Mouse (Mus musculus) kidney, postnatal 4 days (tissue): ENCODE measurements around the gene St7l.

Experiments used
- DNase-seq, 2 experiments: peaks; one replicate each; pipeline ENCODE4 v3.0.0; 2021; ENCODE audit warnings: mixed read lengths in 2 of 2

St7l gene

DNA sequence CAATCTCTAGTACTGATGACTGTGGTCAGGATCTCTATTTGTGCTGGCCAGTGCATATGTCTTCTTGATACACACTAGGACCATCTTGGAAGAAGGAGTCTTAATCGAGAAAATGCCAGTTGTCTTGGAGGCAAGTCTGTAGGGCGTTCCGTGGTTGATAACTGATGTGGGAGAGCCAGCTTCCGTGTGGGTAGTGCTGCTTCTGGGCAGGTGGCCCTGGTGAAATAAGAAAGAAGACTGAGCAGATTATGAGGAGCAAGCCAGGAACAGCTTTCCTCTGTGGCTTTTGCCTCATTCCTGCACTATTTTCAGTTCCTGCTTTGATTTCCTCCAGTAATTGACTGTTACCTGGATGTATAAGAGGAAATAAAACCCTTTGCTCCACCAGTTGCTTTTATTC is 41.6 kb downstream of the St7l start:
- no peak for DNase-seq

DNA sequence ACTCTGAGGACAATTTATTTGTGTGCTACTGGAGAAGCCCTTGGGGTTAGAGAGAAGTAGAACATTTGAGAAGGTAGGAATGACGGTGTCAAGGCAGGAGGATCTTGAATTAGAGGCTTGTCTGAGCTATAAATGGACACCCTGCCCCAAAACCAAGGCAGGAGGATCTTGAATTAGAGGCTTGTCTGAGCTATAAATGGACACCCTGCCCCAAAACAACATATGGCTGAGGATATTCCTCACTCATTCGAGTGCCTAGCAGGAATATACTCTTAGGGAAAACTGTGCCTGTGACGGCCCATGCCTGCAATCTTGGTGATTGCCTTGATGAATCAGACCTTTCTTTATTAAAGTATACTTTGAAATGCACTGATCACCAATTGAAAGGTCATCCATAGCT is 42.2 kb downstream of the St7l start:
- DNase-seq, result no peak

- no peak for DNase-seq
Observed at GRCm38 (mm10) chr3:104909195-104909594, 45.4 kb downstream of the St7l start.

- no peak for DNase-seq
Observed at GRCm38 (mm10) chr3:104914986-104915385, 51.2 kb downstream of the St7l start.

- no peak for DNase-seq
Observed at GRCm38 (mm10) chr3:104929385-104929784, 65.6 kb downstream of the St7l start.

DNA sequence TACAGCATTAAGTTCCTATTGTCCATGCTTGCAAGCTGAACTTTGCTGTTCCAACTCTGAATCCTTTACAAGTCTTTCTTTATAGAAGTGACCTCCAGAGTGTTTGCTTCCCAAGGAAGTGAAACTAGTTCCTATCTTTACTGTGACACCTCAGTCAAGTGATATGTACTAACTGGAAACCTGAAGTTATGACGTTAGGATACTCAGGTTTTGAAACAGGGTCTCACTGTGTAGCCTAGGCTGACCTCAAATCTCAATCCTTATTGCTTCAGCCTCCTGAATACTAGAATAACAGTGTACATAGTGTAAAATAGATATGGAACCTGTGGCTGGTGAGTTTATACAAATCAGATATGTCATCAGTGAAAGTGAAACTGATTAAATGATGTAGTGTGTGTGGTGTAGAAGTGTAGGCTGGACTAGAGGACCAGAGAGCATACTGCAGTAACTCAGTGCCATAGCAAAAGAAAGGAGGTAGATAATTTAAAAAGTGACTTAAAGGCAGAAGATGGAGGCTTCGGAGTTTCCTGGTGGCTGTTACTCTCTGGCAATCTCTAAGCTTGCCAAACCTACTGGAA is 74.0 kb downstream of the St7l start:
- no peak for DNase-seq

DNA sequence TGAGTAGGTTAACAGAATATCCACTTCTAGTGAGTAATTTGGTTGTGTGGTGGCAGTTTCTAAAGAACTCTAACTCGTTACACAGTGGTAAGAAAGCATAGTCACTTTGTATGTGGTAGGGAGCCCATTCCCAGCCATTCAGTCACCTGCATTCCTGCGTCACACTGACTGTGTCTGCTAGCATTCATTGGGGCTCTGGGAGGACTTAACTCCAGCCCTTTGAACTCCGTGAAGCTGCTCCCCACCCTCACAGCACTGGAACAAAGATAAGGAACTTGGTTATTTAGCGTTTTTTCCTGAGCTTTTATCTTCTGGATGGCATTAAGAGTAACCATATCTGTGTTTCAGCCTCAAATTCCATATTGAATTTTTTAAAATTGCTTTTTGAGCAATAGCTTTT is 74.5 kb downstream of the St7l start:
- DNase-seq, result no peak

DNA sequence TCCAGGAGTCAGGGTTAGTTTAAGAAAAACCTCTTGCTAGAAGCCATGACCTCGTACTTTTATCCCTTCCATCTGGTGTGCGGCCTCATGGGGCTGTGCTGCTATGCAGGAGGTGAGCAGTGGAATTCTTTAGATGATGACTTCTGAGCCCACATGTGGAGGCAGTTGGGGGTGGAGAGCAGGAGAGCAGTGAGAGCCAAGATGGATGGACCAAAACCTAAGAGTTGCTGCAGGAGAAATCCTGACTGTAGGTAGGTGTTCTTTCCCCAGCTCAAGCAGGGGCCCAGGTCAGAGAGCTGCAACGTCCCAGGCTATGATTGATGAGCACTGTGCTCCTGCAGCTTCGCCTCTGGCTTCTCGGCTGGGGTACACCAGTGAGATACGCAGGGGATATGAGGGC is 76.9 kb downstream of the St7l start:
- no peak for DNase-seq

- DNase-seq, result no peak
Observed at GRCm38 (mm10) chr3:104942682-104943081, 78.9 kb downstream of the St7l start.

- DNase-seq, result peak in 1 of 2 experiments; percentile 8
Observed at GRCm38 (mm10) chr3:104943333-104943732, 79.5 kb downstream of the St7l start.

DNA sequence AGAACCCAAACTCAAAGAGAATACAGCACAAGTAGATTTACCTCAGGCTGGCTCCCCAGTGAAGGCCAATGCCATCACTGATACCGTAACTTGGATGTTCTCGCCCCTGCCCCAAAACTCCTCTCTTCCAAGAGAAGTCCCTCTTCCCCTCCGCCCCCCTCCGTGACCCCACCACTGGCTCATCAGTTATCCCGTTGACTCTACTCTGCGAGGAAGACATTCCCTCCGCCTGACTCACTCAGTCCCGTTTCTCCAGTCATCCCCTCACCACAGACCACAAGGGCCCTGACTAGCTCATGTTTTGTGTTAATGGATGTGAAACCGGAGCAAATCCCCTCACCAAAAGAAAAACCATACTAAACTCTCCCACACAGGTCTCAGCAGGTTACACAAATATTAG is 81.1 kb downstream of the St7l start:
- peak in 1 of 2 experiments; percentile 13 for DNase-seq

DNA sequence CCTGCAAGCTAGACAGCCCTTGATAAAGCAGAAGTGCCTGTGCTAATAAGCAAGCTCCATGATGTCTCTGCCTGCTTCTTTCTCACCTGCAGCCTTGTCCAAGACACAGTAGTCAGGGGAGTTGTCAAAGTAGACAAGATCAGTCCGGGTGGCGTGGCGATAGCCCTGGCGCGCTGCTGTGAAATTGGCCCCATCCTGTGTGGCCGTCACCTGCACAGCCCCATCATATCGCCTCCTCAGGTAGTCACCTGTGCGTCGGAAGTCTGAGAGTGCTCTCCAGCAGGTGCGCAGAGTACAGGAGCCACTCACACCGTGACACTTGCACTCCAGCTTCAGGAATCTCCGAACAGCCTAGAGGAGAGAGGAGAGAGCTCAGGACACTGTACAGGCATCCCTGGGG is 87.1 kb downstream of the St7l start:
- DNase-seq, result no peak

GRCm38 (mm10) chr3:104952891-104953670 is 89.3 kb downstream of the St7l start:
- DNase-seq, result no peak

- DNase-seq, result no peak
Observed at GRCm38 (mm10) chr3:104954137-104954536, 90.3 kb downstream of the St7l start.

- no peak for DNase-seq
Observed at GRCm38 (mm10) chr3:104954551-104954950, 90.7 kb downstream of the St7l start.

GRCm38 (mm10) chr3:104956131-104956581 is 92.4 kb downstream of the St7l start:
- DNase-seq, result peak in 1 of 2 experiments; percentile 53

DNA sequence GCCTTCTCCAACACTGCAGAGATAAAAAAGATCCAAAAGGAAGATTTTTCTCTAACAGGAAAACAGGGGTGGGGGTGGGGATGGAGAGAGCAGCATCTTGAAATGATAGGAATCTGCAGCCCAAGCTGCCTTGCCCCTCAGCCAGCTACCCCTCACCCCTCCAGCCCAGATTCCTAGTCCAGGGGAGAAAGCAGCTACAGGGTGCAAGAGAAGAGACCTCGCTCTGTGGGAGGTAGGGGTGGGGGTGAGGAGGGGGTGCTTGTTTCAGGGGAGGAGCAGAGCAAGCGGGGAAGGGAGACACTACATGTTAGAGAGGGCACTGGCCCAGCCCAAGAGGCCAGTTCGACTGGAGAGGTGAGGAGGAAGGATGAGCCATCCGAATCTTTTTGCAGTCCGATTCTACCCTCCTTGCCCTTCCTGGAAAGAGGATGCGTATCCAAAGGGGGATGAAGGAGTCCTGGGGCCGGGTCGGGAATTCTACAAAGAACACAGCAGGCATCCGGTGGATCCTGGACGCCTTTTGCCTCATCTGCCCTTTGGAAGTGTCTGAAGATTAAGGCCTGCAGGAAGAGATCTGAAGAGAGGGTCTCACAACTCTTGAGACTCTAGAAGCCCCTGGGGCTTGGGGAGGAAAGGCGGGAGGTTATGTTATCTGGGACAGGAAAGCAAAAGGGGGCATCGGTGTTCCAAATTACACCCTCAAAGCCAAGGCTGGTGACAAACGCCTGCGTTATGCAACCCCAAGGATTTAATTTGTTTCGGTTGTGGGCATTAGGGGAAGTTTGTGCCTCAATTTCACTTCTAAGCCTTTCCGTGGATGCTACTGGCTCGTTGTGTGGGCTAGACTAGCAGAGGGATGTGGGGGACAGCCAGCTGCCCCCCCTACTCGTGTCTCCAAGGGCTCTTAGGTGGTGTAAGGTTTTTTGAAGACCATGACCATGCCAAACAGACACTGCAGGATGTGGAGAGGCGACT is 96.5 kb downstream of the St7l start:
- no peak for DNase-seq

- DNase-seq, result peak; percentile 52 to 63
Observed at GRCm38 (mm10) chr3:104961066-104962059, 97.6 kb downstream of the St7l start, which contains the start of gene Wnt2b. Gene Wnt2b, minus strand, starts transcription at chr3:104961921.

GRCm38 (mm10) chr3:104962141-104962611 is 98.4 kb downstream of the St7l start:
- peak; percentile 62 to 73 for DNase-seq

DNA sequence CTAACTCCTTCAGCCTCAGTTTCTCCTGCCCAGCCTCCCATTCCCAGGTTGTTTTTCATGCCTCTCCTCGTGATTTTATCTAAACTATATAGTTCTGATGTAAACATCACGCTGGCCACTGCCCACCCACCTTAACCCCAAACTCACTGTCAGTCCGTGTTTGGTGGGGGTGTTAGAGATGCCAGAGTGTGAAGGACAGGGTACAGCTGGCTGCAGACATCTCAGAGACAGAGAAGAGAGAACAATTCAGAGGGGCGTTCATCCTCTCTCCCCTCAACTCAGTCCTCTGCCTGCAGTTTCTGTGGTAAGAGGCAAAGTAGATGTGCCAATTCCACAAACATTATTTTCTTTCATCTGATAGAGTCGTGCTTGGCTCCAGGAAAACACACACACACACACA is 99.1 kb downstream of the St7l start:
- DNase-seq, result no peak
